Mouse (Mus musculus) cerebellum, adult 2 months (tissue): ENCODE measurements at regions not wholly inside any gene's neighbourhood (a gene's known extent, or its start where the extent isn't known, plus 50 kb on each side); places are given as distances from the start of the nearest gene placed in this dataset.

Experiments
- DNase-seq, 2 experiments: peaks; one replicate each; pipeline ENCODE4 v3.0.0; 2021
- H3K27ac ChIP-seq: fragments of 200-500 bp; 2 replicates; pipeline ENCODE4 v1.5.1; 2012; ENCODE audit warnings: low read length, control low read depth, inconsistent platforms; ENCODE audit not compliant: insufficient read depth
- H3K27me3 ChIP-seq: fragments of 200-500 bp; 2 replicates; pipeline ENCODE4 v1.6.1; 2012; ENCODE audit warnings: inconsistent platforms, mild to moderate bottlenecking, low read length, moderate library complexity; ENCODE audit not compliant: control insufficient read depth, insufficient read depth
- H3K4me1 ChIP-seq: fragments of 200-500 bp; 2 replicates; pipeline ENCODE4 v1.6.1; 2011; ENCODE audit warnings: low read length; ENCODE audit not compliant: control insufficient read depth, insufficient read depth
- H3K4me3 ChIP-seq: fragments of 200-500 bp; replicated peaks from 2 replicates; pipeline ENCODE3; 2011; ENCODE audit warnings: mild to moderate bottlenecking, low read depth, low read length, control low read depth; ENCODE audit not compliant: insufficient read depth
- CTCF ChIP-seq: fragments of 200-500 bp; IDR thresholded peaks from 2 replicates; pipeline ENCODE4 v1.5.1; 2011; ENCODE audit warnings: low read depth, mild to moderate bottlenecking, control low read depth, low read length, moderate library complexity, borderline replicate concordance; ENCODE audit not compliant: insufficient read depth
- POLR2A ChIP-seq: fragments of 200-500 bp; IDR thresholded peaks from 2 replicates; pipeline ENCODE4 v1.6.1; 2011; ENCODE audit warnings: low read length, control low read depth, borderline replicate concordance; ENCODE audit not compliant: insufficient read depth
- WGBS: fragments of 180-500 bp; shearing (Covaris S2); methylation state at CpG from one replicate; pipeline ENCODE4 v1.1.7; 2018; 5-methylcytosine and 5-hydroxymethylcytosine counted together

- TF ChIP-seq POLR2A (no peak), CTCF (no peak)
These were observed 443.4 kb upstream of the Ubash3b start for GRCm38 (mm10) chr9:41604916-41605315.

DNA sequence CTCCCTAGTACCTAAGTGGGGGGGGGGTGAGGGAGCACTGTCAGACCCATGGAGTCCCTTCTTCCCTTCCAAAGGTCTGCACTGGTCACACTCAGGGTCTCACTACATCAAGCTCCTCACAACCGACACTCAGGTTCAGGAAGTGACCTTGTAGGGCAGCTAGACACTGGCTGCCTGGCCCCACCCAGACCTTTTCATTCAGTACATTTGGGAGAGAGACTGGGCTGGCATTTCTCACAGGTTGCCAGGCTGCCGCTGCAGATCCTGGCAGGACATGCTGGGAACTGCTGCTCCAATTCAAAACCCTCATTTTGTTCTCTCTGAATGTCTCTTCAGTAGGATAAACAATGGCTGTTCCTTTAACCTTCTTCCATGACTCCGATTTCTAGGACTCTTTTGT lies 439.3 kb upstream of the Ubash3b start:
- H3K4me3 ChIP-seq, result no peak overlapping the region
- no peaks in the 10 kb centered on the region for H3K4me1 ChIP-seq
- TF ChIP-seq CTCF, result no peak
- TF ChIP-seq POLR2A, result no peak
- WGBS, result 20% methylated on average over 3 of the region's 3 CpGs
- DNase-seq, result peak in 1 of 2 experiments; percentile 22
- H3K27me3 ChIP-seq, result no peaks in the 10 kb centered on the region
- no peak overlapping the region; the same call in 1 of the 2 replicates for H3K27ac ChIP-seq

More at GRCm38 (mm10) chr9:41604916-41605315, 443.4 kb upstream of the Ubash3b start:
- no peak overlapping the region for H3K27ac ChIP-seq
- 33% methylated on average over 1 of the region's 1 CpGs for WGBS
- no peaks in the 10 kb centered on the region for H3K27me3 ChIP-seq
- no peak for DNase-seq
- no peaks in the 10 kb centered on the region for H3K4me1 ChIP-seq
- H3K4me3 ChIP-seq, result no peak overlapping the region

DNA sequence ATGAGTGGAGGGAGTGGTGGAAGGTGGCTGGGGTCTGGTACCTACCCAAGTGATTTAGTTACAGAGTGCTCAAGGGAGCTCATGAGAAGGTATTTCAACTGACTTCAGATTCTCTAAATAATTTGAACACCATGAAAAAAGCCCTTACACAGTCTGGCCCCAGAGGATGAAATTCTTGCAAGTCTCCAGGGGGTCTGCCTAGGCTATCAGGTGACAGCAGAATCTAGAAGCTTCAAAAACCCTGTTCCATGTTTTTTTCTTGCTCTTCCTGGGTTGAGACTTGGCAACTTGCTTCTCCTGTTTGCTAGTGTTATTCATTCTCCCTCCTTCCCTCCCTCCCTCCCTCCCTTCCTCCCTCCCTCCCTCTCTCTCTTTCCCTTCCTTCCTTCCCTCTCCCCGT lies 438.4 kb upstream of the Ubash3b start:
- Histone ChIP-seq H3K4me3 (no peak overlapping the region), H3K27ac (no peak overlapping the region), H3K27me3 (no peaks in the 10 kb centered on the region), H3K4me1 (no peaks in the 10 kb centered on the region)
- no peak for TF ChIP-seq CTCF
- no peak for TF ChIP-seq POLR2A
- no peak for DNase-seq
- WGBS, result 53% methylated on average over 1 of the region's 1 CpGs

DNA sequence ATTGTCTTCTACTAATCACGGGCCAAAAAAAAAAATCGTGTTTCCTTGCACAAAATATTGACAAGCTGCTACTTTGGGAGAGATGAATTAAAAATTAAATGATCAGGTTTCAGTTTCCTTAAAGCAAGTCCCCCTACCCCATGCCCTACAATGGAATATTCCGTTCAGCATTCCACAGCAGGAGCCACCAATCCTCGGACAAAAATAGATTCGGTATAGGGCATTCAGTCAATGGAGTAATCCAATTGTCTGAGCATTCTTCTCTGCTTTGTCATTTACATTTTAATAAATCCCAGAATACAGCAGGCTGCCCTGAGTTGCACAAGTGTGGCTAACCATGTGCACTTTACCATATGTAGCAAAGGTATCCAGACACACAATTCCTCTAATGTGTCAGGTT lies 434.3 kb upstream of the Ubash3b start:
- 27% methylated on average over 5 of the region's 5 CpGs for WGBS
- no peak overlapping the region for H3K27ac ChIP-seq

DNA sequence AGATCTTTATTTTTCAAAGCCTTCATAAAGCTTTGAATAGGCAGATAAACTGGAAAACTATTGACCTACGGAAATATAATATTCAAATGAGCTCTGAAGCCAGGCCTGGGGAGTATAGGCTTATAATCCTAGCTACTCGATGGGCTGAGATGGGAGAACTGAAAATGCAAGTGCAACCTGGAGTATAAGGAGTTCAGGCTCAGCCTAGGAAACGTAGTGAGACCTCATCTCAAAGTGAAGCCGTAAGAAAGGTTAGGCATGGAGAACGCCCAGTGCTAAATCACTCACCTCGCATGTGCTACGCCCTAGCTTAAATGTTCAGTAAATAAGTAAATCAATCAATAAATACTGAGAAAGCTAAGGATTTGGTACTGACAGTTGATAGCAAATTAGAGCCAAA lies 432.5 kb upstream of the Ubash3b start:
- TF ChIP-seq POLR2A (no peak), CTCF (no peak)
- Histone ChIP-seq H3K27ac (no peak overlapping the region), H3K4me1 (no peaks in the 10 kb centered on the region)

More for the DNA sequence above, 434.3 kb upstream of the Ubash3b start:
- DNase-seq, result no peak
- TF ChIP-seq CTCF (no peak), POLR2A (no peak)
- H3K27me3 ChIP-seq, result no peaks in the 10 kb centered on the region
- no peaks in the 10 kb centered on the region for H3K4me1 ChIP-seq
- no peak overlapping the region for H3K4me3 ChIP-seq

DNA sequence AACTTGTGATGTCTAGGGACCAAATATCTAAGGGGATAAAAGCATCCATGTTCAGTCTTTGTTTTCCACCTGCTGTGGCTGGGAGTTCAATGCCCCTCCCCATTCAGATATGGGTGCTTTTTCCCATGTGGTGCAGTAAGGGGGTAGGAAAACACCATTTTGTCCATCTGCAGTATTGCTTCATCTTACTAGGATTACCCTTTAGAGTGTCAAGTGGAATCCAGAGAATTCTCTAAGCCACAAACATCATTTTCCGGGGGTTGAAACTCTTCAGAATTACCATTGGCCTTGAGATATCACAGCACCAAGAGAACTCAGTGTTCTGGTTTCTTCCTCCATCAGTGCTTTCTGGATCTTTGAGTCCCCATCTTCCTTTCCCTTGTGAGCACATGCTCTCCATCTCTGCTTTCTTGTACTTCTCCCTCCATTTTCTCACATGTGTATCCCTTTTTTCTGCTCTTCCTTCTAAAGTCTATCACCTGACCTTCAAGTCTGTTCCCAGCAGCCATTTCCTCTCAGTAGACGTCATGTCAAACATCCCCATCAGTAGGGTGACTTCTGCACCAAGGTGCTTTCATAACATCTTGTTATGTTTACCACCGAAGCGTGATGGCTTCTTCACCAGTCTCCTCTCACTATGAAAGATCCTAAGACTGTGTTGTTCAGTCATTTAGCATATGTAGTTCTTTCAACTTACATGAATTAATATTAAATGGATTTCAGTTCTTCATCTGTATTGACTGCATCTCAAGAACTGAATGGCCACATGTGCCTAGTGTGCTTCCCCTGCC lies 431.6 kb upstream of the Ubash3b start:
- Histone ChIP-seq H3K27me3 (no peaks in the 10 kb centered on the region), H3K4me3 (no peak overlapping the region), H3K4me1 (no peaks in the 10 kb centered on the region), H3K27ac (no peak overlapping the region)
- no peak for DNase-seq
- WGBS, result 95% methylated on average over 4 of the region's 4 CpGs
- TF ChIP-seq CTCF (no peak), POLR2A (no peak)

More for the DNA sequence above, 432.5 kb upstream of the Ubash3b start:
- no peak overlapping the region for H3K4me3 ChIP-seq
- WGBS, result 95% methylated on average over 7 of the region's 7 CpGs
- no peaks in the 10 kb centered on the region for H3K27me3 ChIP-seq
- no peak for DNase-seq

- Histone ChIP-seq H3K27me3 (no peaks in the 10 kb centered on the region), H3K27ac (no peak overlapping the region), H3K4me3 (no peak overlapping the region), H3K4me1 (no peaks in the 10 kb centered on the region)
- no peak for TF ChIP-seq CTCF
- TF ChIP-seq POLR2A, result no peak
- DNase-seq, result no peak
- WGBS, result 86% methylated on average over 1 of the region's 1 CpGs
These were observed 430.6 kb upstream of the Ubash3b start for GRCm38 (mm10) chr9:41592101-41592500.

DNA sequence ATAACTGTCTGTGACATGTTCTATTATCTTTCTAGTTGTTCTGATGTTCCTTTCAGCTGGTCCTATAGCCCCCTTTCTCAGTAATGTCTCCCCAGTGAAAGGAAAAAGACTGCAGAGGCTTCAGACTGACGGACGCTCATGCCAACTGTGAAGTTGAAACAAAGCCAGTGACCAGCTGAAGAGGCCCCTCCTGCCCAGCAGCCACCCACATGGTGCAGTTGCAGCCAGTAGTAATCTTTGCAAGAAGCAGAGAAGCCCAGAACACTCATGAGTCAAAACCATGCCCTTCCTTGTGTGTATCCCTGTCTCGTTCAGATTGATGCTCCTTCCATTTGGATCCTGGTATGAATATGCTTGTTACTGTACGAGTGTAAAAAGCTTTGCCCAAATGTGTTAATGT lies 428.7 kb upstream of the Ubash3b start:
- WGBS, result 17% methylated on average over 4 of the region's 4 CpGs
- TF ChIP-seq POLR2A, result no peak
- no peak for TF ChIP-seq CTCF
- Histone ChIP-seq H3K4me3 (no peak overlapping the region), H3K27me3 (no peaks in the 10 kb centered on the region; the same call in 1 of the 2 replicates), H3K4me1 (no peaks in the 10 kb centered on the region), H3K27ac (no peak overlapping the region)
- DNase-seq, result no peak
